Mouse (Mus musculus): ENCODE data around the gene Dnmt1. TPM values are rescaled to one million over a fixed set of nuclear protein-coding genes. Genes with fewer than 3 reads are reported as not detected.

Dnmt1 gene
- polyA plus RNA-seq, 1 experiment, result 21.7 TPM

GRCm38 (mm10) chr9:20943396-20943795, 16.3 kb downstream of the Dnmt1 start:
- WGBS, result 91% methylated on average over 7 of the region's 7 CpGs
- H3K36me3 ChIP-seq (ENCODE audit: control insufficient read depth, insufficient read depth, low read length), result peaks cover 19% of the 10 kb centered on the region
- H3K4me1 ChIP-seq (ENCODE audit: control insufficient read depth, insufficient read depth, insufficient read length, low read length), result no peaks in the 10 kb centered on the region; the same call in 1 of the 2 replicates
- no peak for TF ChIP-seq CTCF (IDR thresholded peaks at IDR 0.05; ENCODE audit: extremely low read depth, insufficient read length, insufficient replicate concordance, low read depth, low read length)
- TF ChIP-seq POLR2A (IDR thresholded peaks at IDR 0.05; ENCODE audit: low read depth, low read length), result no peak
- H3K27ac ChIP-seq (ENCODE audit: insufficient read depth, low read depth, low read length), result no peak overlapping the region
- no peaks in the 10 kb centered on the region for H3K27me3 ChIP-seq (ENCODE audit: control insufficient read depth, insufficient read depth, low read length)
- no peak overlapping the region for H3K4me3 ChIP-seq (ENCODE audit: low read depth, low read length)

GRCm38 (mm10) chr9:20923258-20923657, 36.4 kb downstream of the Dnmt1 start:
- H3K27ac ChIP-seq (ENCODE audit: insufficient read depth, low read depth, low read length), result no peak overlapping the region
- TF ChIP-seq CTCF (IDR thresholded peaks at IDR 0.05; ENCODE audit: extremely low read depth, insufficient read length, insufficient replicate concordance, low read depth, low read length), result no peak
- H3K4me1 ChIP-seq (ENCODE audit: control insufficient read depth, insufficient read depth, insufficient read length, low read length), result no peaks in the 10 kb centered on the region
- H3K4me3 ChIP-seq (ENCODE audit: low read depth, low read length), result no peak overlapping the region
- 87% methylated on average over 3 of the region's 3 CpGs for WGBS
- H3K27me3 ChIP-seq (ENCODE audit: control insufficient read depth, insufficient read depth, low read length), result no peaks in the 10 kb centered on the region
- peaks cover 76% of the 10 kb centered on the region for H3K36me3 ChIP-seq (ENCODE audit: control insufficient read depth, insufficient read depth, low read length)

GRCm38 (mm10) chr9:20916160-20916559, 43.5 kb downstream of the Dnmt1 start:
- 65% methylated on average over 4 of the region's 4 CpGs for WGBS
- TF ChIP-seq CTCF (IDR thresholded peaks at IDR 0.05; ENCODE audit: extremely low read depth, insufficient read length, insufficient replicate concordance, low read depth, low read length) (peak; percentile 39; the same call in 1 of the 2 replicates), POLR2A (IDR thresholded peaks at IDR 0.05; ENCODE audit: low read depth, low read length) (no peak)
- peaks cover 75% of the 10 kb centered on the region for H3K36me3 ChIP-seq (ENCODE audit: control insufficient read depth, insufficient read depth, low read length)

GRCm38 (mm10) chr9:20909948-20910347, 49.7 kb downstream of the Dnmt1 start:
- Histone ChIP-seq H3K36me3 (ENCODE audit: control insufficient read depth, insufficient read depth, low read length) (peaks cover 75% of the 10 kb centered on the region), H3K4me1 (ENCODE audit: control insufficient read depth, insufficient read depth, insufficient read length, low read length) (no peaks in the 10 kb centered on the region), H3K27ac (ENCODE audit: insufficient read depth, low read depth, low read length) (no peak overlapping the region), H3K4me3 (ENCODE audit: low read depth, low read length) (no peak overlapping the region), H3K27me3 (ENCODE audit: control insufficient read depth, insufficient read depth, low read length) (no peaks in the 10 kb centered on the region)
- TF ChIP-seq CTCF (IDR thresholded peaks at IDR 0.05; ENCODE audit: extremely low read depth, insufficient read length, insufficient replicate concordance, low read depth, low read length) (no peak), POLR2A (IDR thresholded peaks at IDR 0.05; ENCODE audit: low read depth, low read length) (no peak)
- 88% methylated on average over 9 of the region's 9 CpGs for WGBS

More at GRCm38 (mm10) chr9:20916160-20916559, 43.5 kb downstream of the Dnmt1 start:
- Histone ChIP-seq H3K4me3 (ENCODE audit: low read depth, low read length) (no peak overlapping the region), H3K27me3 (ENCODE audit: control insufficient read depth, insufficient read depth, low read length) (no peaks in the 10 kb centered on the region), H3K4me1 (ENCODE audit: control insufficient read depth, insufficient read depth, insufficient read length, low read length) (no peaks in the 10 kb centered on the region), H3K27ac (ENCODE audit: insufficient read depth, low read depth, low read length) (no peak overlapping the region)

GRCm38 (mm10) chr9:20902174-20902491, 57.6 kb downstream of the Dnmt1 start:
- TF ChIP-seq CTCF (IDR thresholded peaks at IDR 0.05; ENCODE audit: extremely low read depth, insufficient read length, insufficient replicate concordance, low read depth, low read length), result no peak
- TF ChIP-seq POLR2A (IDR thresholded peaks at IDR 0.05; ENCODE audit: low read depth, low read length), result no peak
- 17% methylated on average over 6 of the region's 6 CpGs for WGBS
- H3K27ac ChIP-seq (ENCODE audit: insufficient read depth, low read depth, low read length), result no peak overlapping the region
- no peaks in the 10 kb centered on the region for H3K27me3 ChIP-seq (ENCODE audit: control insufficient read depth, insufficient read depth, low read length)
- no peak overlapping the region for H3K4me3 ChIP-seq (ENCODE audit: low read depth, low read length)
- H3K36me3 ChIP-seq (ENCODE audit: control insufficient read depth, insufficient read depth, low read length), result peaks cover 11% of the 10 kb centered on the region
- peaks cover 2% of the 10 kb centered on the region; the same call in 1 of the 2 replicates for H3K4me1 ChIP-seq (ENCODE audit: control insufficient read depth, insufficient read depth, insufficient read length, low read length)

- Histone ChIP-seq H3K4me1 (ENCODE audit: control insufficient read depth, insufficient read depth, insufficient read length, low read length) (peaks cover 2% of the 10 kb centered on the region; the same call in 1 of the 2 replicates), H3K27ac (ENCODE audit: insufficient read depth, low read depth, low read length) (no peak overlapping the region), H3K27me3 (ENCODE audit: control insufficient read depth, insufficient read depth, low read length) (no peaks in the 10 kb centered on the region), H3K36me3 (ENCODE audit: control insufficient read depth, insufficient read depth, low read length) (peaks cover 7% of the 10 kb centered on the region; the same call in 1 of the 2 replicates), H3K4me3 (ENCODE audit: low read depth, low read length) (no peak overlapping the region)
- WGBS, result 4% methylated on average over 13 of the region's 13 CpGs
- TF ChIP-seq CTCF (IDR thresholded peaks at IDR 0.05; ENCODE audit: extremely low read depth, insufficient read length, insufficient replicate concordance, low read depth, low read length), result peak; percentile 43; the same call in 1 of the 2 replicates
- no peak for TF ChIP-seq POLR2A (IDR thresholded peaks at IDR 0.05; ENCODE audit: low read depth, low read length)
Observed at GRCm38 (mm10) chr9:20901466-20902173, 58.1 kb downstream of the Dnmt1 start.

- H3K27me3 ChIP-seq (ENCODE audit: control insufficient read depth, insufficient read depth, low read length), result no peaks in the 10 kb centered on the region
- peaks cover 2% of the 10 kb centered on the region; the same call in 1 of the 2 replicates for H3K4me1 ChIP-seq (ENCODE audit: control insufficient read depth, insufficient read depth, insufficient read length, low read length)
- peaks cover 27% of the 10 kb centered on the region for H3K36me3 ChIP-seq (ENCODE audit: control insufficient read depth, insufficient read depth, low read length)
- TF ChIP-seq POLR2A (IDR thresholded peaks at IDR 0.05; ENCODE audit: low read depth, low read length) (peak; percentile 56), CTCF (IDR thresholded peaks at IDR 0.05; ENCODE audit: extremely low read depth, insufficient read length, insufficient replicate concordance, low read depth, low read length) (peak; percentile 94)
- 3% methylated on average over 34 of the region's 34 CpGs for WGBS
- peak within 1 kb of the TSS; percentile 98 for H3K4me3 ChIP-seq (ENCODE audit: low read depth, low read length)
- no peak within 1 kb of the TSS for H3K27ac ChIP-seq (ENCODE audit: insufficient read depth, low read depth, low read length)
Observed at GRCm38 (mm10) chr9:20898511-20899073, 61.1 kb downstream of the Dnmt1 start, which contains the start of gene Eif3g. TSS of gene Eif3g (minus strand) at chr9:20898623.
